In genomic region chr11:75262791-75263190, GRCm38 (mm10) we compare ENCODE assay signal across 11 mouse cellular contexts.
DNase-seq lines count a peak whose midpoint lies in the region; ATAC-seq and TF ChIP-seq lines count a peak whose summit lies in the region.
"Had no signal": no experiment of that assay in that cellular context is flagged by ENCODE, and none has a peak within 500 bp of the region (broad histone marks: within the 10 kb centered on the region; RNA-seq: fewer than 3 reads in every experiment).

No protein-coding gene starts in this region.

- H3K36me3 ChIP-seq in hindbrain, embryonic 10.5 days = no peaks in the 10 kb centered on the region
- H3K36me3 ChIP-seq in hindbrain, postnatal 0 days (ENCODE audit: insufficient read depth, low read length) = no peaks in the 10 kb centered on the region
- no peaks in the 10 kb centered on the region for H3K36me3 ChIP-seq in neural tube, embryonic 12.5 days
- no peaks in the 10 kb centered on the region for H3K36me3 ChIP-seq in hindbrain, embryonic 13.5 days
- H3K36me3 ChIP-seq in stomach, embryonic 16.5 days (ENCODE audit: control insufficient read depth, insufficient read depth, low read length) = no peaks in the 10 kb centered on the region
- H3K36me3 ChIP-seq: embryonic facial prominence, embryonic 15.5 days; hindbrain, embryonic 15.5 days had no signal

- peak overlapping the region; percentile 3; the same call in 1 of the 2 replicates for H3K27ac ChIP-seq in hindbrain, embryonic 10.5 days
- no peak overlapping the region; the same call in 1 of the 2 replicates for H3K27ac ChIP-seq in hindbrain, postnatal 0 days
- peak overlapping the region; percentile 46; the same call in 1 of the 2 replicates for H3K27ac ChIP-seq in neural tube, embryonic 12.5 days
- peak overlapping the region; percentile 77 for H3K27ac ChIP-seq in hindbrain, embryonic 13.5 days
- peak overlapping the region; percentile 75 for H3K27ac ChIP-seq in stomach, embryonic 16.5 days (ENCODE audit: low read length)
- H3K27ac ChIP-seq: embryonic facial prominence, embryonic 15.5 days; hindbrain, embryonic 15.5 days had no signal

- no peak overlapping the region for H3K4me3 ChIP-seq in hindbrain, embryonic 10.5 days
- H3K4me3 ChIP-seq in hindbrain, postnatal 0 days (ENCODE audit: low read length) = no peak overlapping the region
- no peak overlapping the region for H3K4me3 ChIP-seq in neural tube, embryonic 12.5 days
- H3K4me3 ChIP-seq in hindbrain, embryonic 13.5 days = no peak overlapping the region
- H3K4me3 ChIP-seq in stomach, embryonic 16.5 days (replicated peaks; ENCODE audit: low read length) = no peak overlapping the region
- H3K4me3 ChIP-seq: embryonic facial prominence, embryonic 15.5 days; hindbrain, embryonic 15.5 days had no signal

- no peak for TF ChIP-seq CTCF in hindbrain, postnatal 0 days (IDR thresholded peaks at IDR 0.05; ENCODE audit: low read depth)

- H3K9me3 ChIP-seq in hindbrain, embryonic 10.5 days = no peaks in the 10 kb centered on the region
- no peaks in the 10 kb centered on the region for H3K9me3 ChIP-seq in hindbrain, postnatal 0 days (ENCODE audit: low read length)
- no peaks in the 10 kb centered on the region for H3K9me3 ChIP-seq in neural tube, embryonic 12.5 days
- no peaks in the 10 kb centered on the region for H3K9me3 ChIP-seq in hindbrain, embryonic 13.5 days
- no peaks in the 10 kb centered on the region for H3K9me3 ChIP-seq in stomach, embryonic 16.5 days (replicated peaks; ENCODE audit: control insufficient read depth, low read length)
- H3K9me3 ChIP-seq: embryonic facial prominence, embryonic 15.5 days; hindbrain, embryonic 15.5 days had no signal

- H3K9ac ChIP-seq in hindbrain, postnatal 0 days (replicated peaks; ENCODE audit: low read length) = no peak overlapping the region
- 0 out of 2 replicates have a peak overlapping the region, but pooled peaks have one; percentile 8 for H3K9ac ChIP-seq in neural tube, embryonic 12.5 days
- peak overlapping the region; percentile 9 for H3K9ac ChIP-seq in hindbrain, embryonic 13.5 days
- H3K9ac ChIP-seq in stomach, embryonic 16.5 days (ENCODE audit: low read length) = peak overlapping the region; percentile 28; the same call in 1 of the 2 replicates
- H3K9ac ChIP-seq: embryonic facial prominence, embryonic 15.5 days; hindbrain, embryonic 15.5 days had no signal

- no peaks in the 10 kb centered on the region for H3K27me3 ChIP-seq in hindbrain, embryonic 10.5 days (ENCODE audit: insufficient read depth, poor library complexity, severe bottlenecking)
- H3K27me3 ChIP-seq in hindbrain, postnatal 0 days (ENCODE audit: insufficient read depth, low read length) = no peaks in the 10 kb centered on the region
- no peaks in the 10 kb centered on the region for H3K27me3 ChIP-seq in neural tube, embryonic 12.5 days (replicated peaks)
- no peaks in the 10 kb centered on the region for H3K27me3 ChIP-seq in hindbrain, embryonic 13.5 days
- H3K27me3 ChIP-seq in stomach, embryonic 16.5 days (ENCODE audit: control insufficient read depth, insufficient read depth, low read length) = no peaks in the 10 kb centered on the region
- H3K27me3 ChIP-seq: embryonic facial prominence, embryonic 15.5 days; hindbrain, embryonic 15.5 days had no signal

- WGBS in hindbrain, embryonic 10.5 days = 57% methylated on average over 5 of the region's 5 CpGs
- 52% methylated on average over 5 of the region's 5 CpGs for WGBS in hindbrain, postnatal 0 days
- 60% methylated on average over 5 of the region's 5 CpGs for WGBS in neural tube, embryonic 12.5 days
- 49% methylated on average over 5 of the region's 5 CpGs for WGBS in hindbrain, embryonic 13.5 days
- WGBS in stomach, embryonic 16.5 days = 42% methylated on average over 5 of the region's 5 CpGs

- peaks cover 81% of the 10 kb centered on the region for H3K4me1 ChIP-seq in hindbrain, embryonic 10.5 days (replicated peaks)
- H3K4me1 ChIP-seq in hindbrain, postnatal 0 days (ENCODE audit: insufficient read depth, low read length) = peaks cover 18% of the 10 kb centered on the region
- peaks cover 49% of the 10 kb centered on the region for H3K4me1 ChIP-seq in neural tube, embryonic 12.5 days
- peaks cover 61% of the 10 kb centered on the region for H3K4me1 ChIP-seq in hindbrain, embryonic 13.5 days (replicated peaks)
- peaks cover 13% of the 10 kb centered on the region for H3K4me1 ChIP-seq in stomach, embryonic 16.5 days (ENCODE audit: control insufficient read depth, insufficient read depth, low read length)

- DNase-seq in hindbrain, embryonic 10.5 days (ENCODE audit: low spot score) = no peak
- no peak for DNase-seq in hindbrain, postnatal 0 days (ENCODE audit: low spot score)
- DNase-seq in neural tube, embryonic 10.5 days (ENCODE audit: extremely low spot score, low spot score) = no peak
- DNase-seq in retina, postnatal 1 day = no peak
- DNase-seq: cerebellum, adult 11 months; right cerebral cortex, postnatal 25 days had no signal

- no peak for ATAC-seq in hindbrain, postnatal 0 days
- no peak for ATAC-seq in neural tube, embryonic 12.5 days (ENCODE audit: low FRiP score, low read depth)
- ATAC-seq in hindbrain, embryonic 13.5 days (ENCODE audit: low FRiP score) = no peak
- ATAC-seq in stomach, embryonic 16.5 days (ENCODE audit: insufficient read depth, low FRiP score) = no peak

- H3K4me2 ChIP-seq in hindbrain, postnatal 0 days (ENCODE audit: low read depth, low read length) = no peak overlapping the region
- H3K4me2 ChIP-seq in neural tube, embryonic 12.5 days (replicated peaks) = no peak overlapping the region
- H3K4me2 ChIP-seq in hindbrain, embryonic 13.5 days = no peak overlapping the region
- no peak overlapping the region for H3K4me2 ChIP-seq in stomach, embryonic 16.5 days (ENCODE audit: low read depth, low read length)
- H3K4me2 ChIP-seq: embryonic facial prominence, embryonic 15.5 days; hindbrain, embryonic 15.5 days had no signal
